Mouse (Mus musculus): ENCODE results near the gene 1700011M02Rik. TPM values are rescaled to one million over a fixed set of nuclear protein-coding genes. Genes with fewer than 3 reads are reported as not detected.
"Not testable (repeated sequence)": the region's sequence is repeated elsewhere in the genome, so short reads cannot be mapped to it uniquely, and the experiment has no call there.

Gene 1700011M02Rik
- polyA plus RNA-seq, 1 experiment from 2014 or later: not detected

DNA sequence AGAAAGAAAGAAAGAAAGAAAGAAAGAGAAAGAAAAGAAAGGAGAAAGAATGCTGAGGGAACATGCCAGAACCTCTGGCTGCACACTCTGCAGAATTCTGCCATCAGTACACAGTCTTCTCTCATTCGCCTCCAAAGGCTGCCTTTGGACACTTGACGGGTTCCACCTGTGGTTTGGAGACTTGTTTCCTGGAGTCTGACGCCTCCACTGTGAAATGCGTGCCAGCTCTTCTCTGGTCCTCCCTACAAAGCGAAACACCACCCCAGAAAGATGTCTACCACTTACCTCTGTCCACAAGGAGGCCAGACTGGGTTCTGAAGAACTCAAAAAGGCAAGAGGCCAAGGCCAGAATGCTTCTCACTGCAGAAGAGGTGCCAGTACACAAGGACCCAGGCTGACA lies 28.0 kb downstream of the 1700011M02Rik start:
- ATAC-seq (no peak), DNase-seq (ENCODE audit: low spot score) (no peak)
- no peaks in the 10 kb centered on the region for H3K27me3 ChIP-seq (replicated peaks; ENCODE audit: control insufficient read depth, insufficient read depth, low read length)
- no peak overlapping the region for H3K4me3 ChIP-seq (ENCODE audit: low read depth, low read length)
- H3K9ac ChIP-seq (ENCODE audit: low read length): no peak overlapping the region
- H3K4me2 ChIP-seq (ENCODE audit: low read length): no peak overlapping the region
- H3K4me1 ChIP-seq (ENCODE audit: control insufficient read depth, insufficient read depth, low read length): no peaks in the 10 kb centered on the region
- no peak overlapping the region for H3K27ac ChIP-seq (ENCODE audit: low read depth, low read length)
- no peaks in the 10 kb centered on the region for H3K9me3 ChIP-seq (replicated peaks; ENCODE audit: control insufficient read depth, low read length)
- WGBS: 76% methylated on average over 5 of the region's 5 CpGs
- H3K36me3 ChIP-seq (ENCODE audit: control insufficient read depth, insufficient read depth, low read length): no peaks in the 10 kb centered on the region

DNA sequence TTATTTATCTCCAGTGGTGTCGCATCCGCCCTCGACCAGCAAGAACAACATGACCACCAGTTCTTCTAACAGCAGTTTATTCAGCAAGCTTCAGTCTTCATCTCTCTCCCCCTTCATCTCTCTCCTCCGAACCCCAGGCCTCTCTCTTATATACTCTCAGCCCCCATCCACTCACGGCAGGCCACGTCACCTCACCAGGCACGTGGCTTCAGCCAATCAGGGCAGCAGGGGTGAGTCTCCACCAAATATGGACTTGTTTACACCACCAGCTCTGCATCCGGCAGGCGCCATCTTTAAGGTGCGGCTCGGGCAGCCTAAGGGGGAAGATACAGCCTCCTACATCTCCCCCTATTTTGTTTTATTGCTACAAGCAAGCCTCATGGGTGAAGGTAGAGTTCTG lies 41.4 kb downstream of the 1700011M02Rik start:
- not testable (repeated sequence) for H3K36me3 ChIP-seq (ENCODE audit: control insufficient read depth, insufficient read depth, low read length); H3K27ac ChIP-seq (ENCODE audit: low read depth, low read length); H3K4me1 ChIP-seq (ENCODE audit: control insufficient read depth, insufficient read depth, low read length); H3K4me2 ChIP-seq (ENCODE audit: low read length); H3K9me3 ChIP-seq (replicated peaks; ENCODE audit: control insufficient read depth, low read length); H3K9ac ChIP-seq (ENCODE audit: low read length); ATAC-seq; DNase-seq (ENCODE audit: low spot score); H3K27me3 ChIP-seq (replicated peaks; ENCODE audit: control insufficient read depth, insufficient read depth, low read length); H3K4me3 ChIP-seq (ENCODE audit: low read depth, low read length)
- WGBS: 88% methylated on average over 11 of the region's 11 CpGs

DNA sequence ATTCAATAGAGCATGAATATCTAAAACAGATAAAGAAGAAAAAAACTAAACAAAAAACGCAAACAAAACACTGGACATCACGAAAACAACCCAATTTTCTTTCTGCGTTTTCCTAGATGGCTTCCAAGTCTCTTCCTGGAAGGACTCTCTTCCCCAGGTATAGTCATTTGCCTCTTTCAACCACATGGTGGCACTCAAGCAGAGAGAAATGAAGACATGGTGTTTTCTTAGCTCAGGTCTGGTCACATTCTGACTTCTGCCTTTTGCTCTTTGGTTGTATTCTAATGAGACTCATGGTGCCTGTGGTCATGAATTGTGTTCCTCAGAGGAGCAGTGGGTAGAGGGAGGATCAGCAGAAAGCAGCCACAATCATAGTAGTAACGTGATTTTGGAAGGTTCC lies 50.2 kb downstream of the 1700011M02Rik start:
- no peak overlapping the region for H3K9ac ChIP-seq (ENCODE audit: low read length)
- no peak overlapping the region for H3K27ac ChIP-seq (ENCODE audit: low read depth, low read length)
- ATAC-seq (no peak), DNase-seq (ENCODE audit: low spot score) (peak; percentile 55)
- H3K4me1 ChIP-seq (ENCODE audit: control insufficient read depth, insufficient read depth, low read length): no peaks in the 10 kb centered on the region
- no peaks in the 10 kb centered on the region for H3K9me3 ChIP-seq (replicated peaks; ENCODE audit: control insufficient read depth, low read length)
- H3K4me3 ChIP-seq (ENCODE audit: low read depth, low read length): no peak overlapping the region
- no peak overlapping the region for H3K4me2 ChIP-seq (ENCODE audit: low read length)
- H3K36me3 ChIP-seq (ENCODE audit: control insufficient read depth, insufficient read depth, low read length): no peaks in the 10 kb centered on the region
- 42% methylated on average over 4 of the region's 4 CpGs for WGBS
- H3K27me3 ChIP-seq (replicated peaks; ENCODE audit: control insufficient read depth, insufficient read depth, low read length): no peaks in the 10 kb centered on the region

Other genes with a start within 250 kb of the 1700011M02Rik start
- gene Gm3880, start 221.9 kb upstream of the 1700011M02Rik start, polyA plus RNA-seq (2014; fragmentation: Nextera tagmentation; extraction: Ambion mirVana): not detected in 2 replicates
- not detected in 2 replicates for gene Gm9112, start 201.3 kb upstream of the 1700011M02Rik start, polyA plus RNA-seq (2014; fragmentation: Nextera tagmentation; extraction: Ambion mirVana)
- not detected in 2 replicates for gene Dmrtc1b, start 201.0 kb upstream of the 1700011M02Rik start, polyA plus RNA-seq (2014; fragmentation: Nextera tagmentation; extraction: Ambion mirVana)
- not detected in 2 replicates for gene Dmrtc1c1, start 105.9 kb upstream of the 1700011M02Rik start, polyA plus RNA-seq (2014; fragmentation: Nextera tagmentation; extraction: Ambion mirVana)
- not detected in 2 replicates for gene Dmrtc1c2, start 54.3 kb upstream of the 1700011M02Rik start, polyA plus RNA-seq (2014; fragmentation: Nextera tagmentation; extraction: Ambion mirVana)
- not detected in 2 replicates for gene 1700031F05Rik, start 40.9 kb upstream of the 1700011M02Rik start, polyA plus RNA-seq (2014; fragmentation: Nextera tagmentation; extraction: Ambion mirVana)
- gene Dmrtc1a, start 218 bp upstream of the 1700011M02Rik start, polyA plus RNA-seq (2014; fragmentation: Nextera tagmentation; extraction: Ambion mirVana): 1.6 and 2.2 TPM in 2 replicates
- not detected in 2 replicates for gene 1700018G05Rik, start 19.5 kb downstream of the 1700011M02Rik start, polyA plus RNA-seq (2014; fragmentation: Nextera tagmentation; extraction: Ambion mirVana)

All from forebrain, embryonic 14.5 days (tissue).